Mouse (Mus musculus) kidney, embryonic 14.5 days (tissue): ENCODE measurements at regions not wholly inside any gene's neighbourhood (a gene's known extent, or its start where the extent isn't known, plus 50 kb on each side); places are given as distances from the start of the nearest gene placed in this dataset.
A peak's percentile ranks its signal among the peaks of the same experiment; 100 is the strongest.

Experiments
- ATAC-seq: fragments of 200-750 bp; cut with Nextera tagmentation; 2 replicates; pipeline ENCODE4 v1.8.0; 2017; ENCODE audit warnings: moderate number of reproducible peaks, mild to moderate bottlenecking, moderate TSS enrichment, moderate library complexity; ENCODE audit not compliant: low FRiP score, low TSS enrichment
- H3K27ac ChIP-seq: fragments of 300-500 bp; sonication (generic); 2 replicates; pipeline ENCODE4 v1.5.1; 2014; ENCODE audit warnings: low read depth, mild to moderate bottlenecking, low read length, moderate library complexity, mixed read lengths
- H3K27me3 ChIP-seq: fragments of 300-500 bp; sonication (generic); 2 replicates; pipeline ENCODE4 v1.6.1; 2014; ENCODE audit warnings: mild to moderate bottlenecking, low read length; ENCODE audit not compliant: control insufficient read depth, insufficient read depth
- H3K36me3 ChIP-seq: fragments of 300-500 bp; sonication (generic); 2 replicates; pipeline ENCODE4 v1.6.1; 2014; ENCODE audit warnings: low read length, mixed read lengths; ENCODE audit not compliant: control insufficient read depth, insufficient read depth
- H3K4me1 ChIP-seq: fragments of 300-500 bp; sonication (generic); 2 replicates; pipeline ENCODE4 v1.6.1; 2014; ENCODE audit warnings: low read length, mixed read lengths; ENCODE audit not compliant: control insufficient read depth, insufficient read depth
- H3K4me2 ChIP-seq: fragments of 300-500 bp; sonication (generic); replicated peaks from 2 replicates; pipeline ENCODE4 v1.6.1; 2014; ENCODE audit warnings: low read depth, mild to moderate bottlenecking, low read length
- H3K4me3 ChIP-seq: fragments of 300-500 bp; sonication (generic); 2 replicates; pipeline ENCODE4 v1.5.1; 2014; ENCODE audit warnings: mild to moderate bottlenecking, low read length
- H3K9ac ChIP-seq: fragments of 300-500 bp; sonication (generic); 2 replicates; pipeline ENCODE4 v1.6.1; 2014; ENCODE audit warnings: low read depth, mild to moderate bottlenecking, low read length, moderate library complexity
- H3K9me3 ChIP-seq: fragments of 300-500 bp; sonication (generic); 2 replicates; pipeline ENCODE4 v1.6.1; 2016; ENCODE audit warnings: low read length; ENCODE audit not compliant: control insufficient read depth
- WGBS: fragments of 180-500 bp; shearing (Covaris S2); extraction: QIAGEN DNeasy Blood & Tissue Kit; methylation state at CpG from one replicate; pipeline ENCODE4 v1.1.7; 2014; 5-methylcytosine and 5-hydroxymethylcytosine counted together

DNA sequence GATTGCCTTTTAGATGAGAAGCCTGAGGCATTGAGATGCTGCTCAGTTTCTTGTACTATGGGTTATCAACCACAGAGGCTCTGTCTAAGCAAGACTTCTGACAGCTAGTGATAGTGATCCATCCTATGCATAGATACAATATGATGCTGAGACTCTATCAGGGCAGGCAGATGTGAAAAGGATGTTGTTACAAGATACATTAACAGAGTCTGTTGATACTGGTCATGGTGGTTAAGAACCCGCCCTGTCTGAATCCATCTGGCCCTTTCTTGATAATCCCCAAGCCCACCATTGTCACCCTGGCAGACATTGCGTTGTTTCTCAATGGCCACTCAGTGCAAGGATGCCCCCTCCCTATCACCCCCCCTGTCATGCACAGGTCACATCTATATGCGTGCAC is 327.8 kb upstream of the Camk1g start:
- Histone ChIP-seq H3K4me1 (0 out of 2 replicates have a peak, but pooled peaks cover 2% of the 10 kb centered on the region), H3K9me3 (no peaks in the 10 kb centered on the region; the same call in 1 of the 2 replicates), H3K4me3 (no peak overlapping the region), H3K27me3 (no peaks in the 10 kb centered on the region), H3K36me3 (no peaks in the 10 kb centered on the region), H3K27ac (no peak overlapping the region), H3K9ac (no peak overlapping the region), H3K4me2 (no peak overlapping the region)
- 85% methylated on average over 3 of the region's 3 CpGs for WGBS
- no peak for ATAC-seq

DNA sequence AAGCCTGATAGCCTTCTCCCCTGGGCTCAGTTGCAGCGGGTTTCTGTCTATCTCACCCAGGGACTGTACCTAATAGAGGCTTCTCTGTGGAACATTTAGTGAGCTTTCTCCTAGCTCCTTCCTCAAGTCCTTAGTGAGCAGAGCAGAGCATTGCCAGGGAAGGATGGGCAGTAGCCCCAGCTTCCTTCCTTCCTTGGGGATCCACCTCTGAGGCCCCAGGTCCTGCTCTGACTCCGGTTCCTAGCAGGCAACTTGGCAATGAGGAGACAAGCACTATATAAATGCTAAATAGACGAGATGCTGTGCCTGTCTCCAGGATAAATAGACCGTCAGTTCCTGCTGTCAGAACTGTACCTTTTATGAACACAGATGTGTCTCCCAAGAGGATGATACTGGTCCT is 326.9 kb upstream of the Camk1g start:
- Histone ChIP-seq H3K36me3 (no peaks in the 10 kb centered on the region), H3K4me1 (no peaks in the 10 kb centered on the region), H3K4me3 (no peak overlapping the region), H3K9me3 (no peaks in the 10 kb centered on the region; the same call in 1 of the 2 replicates), H3K9ac (no peak overlapping the region), H3K27me3 (no peaks in the 10 kb centered on the region), H3K27ac (no peak overlapping the region), H3K4me2 (no peak overlapping the region)
- 56% methylated on average over 4 of the region's 4 CpGs for WGBS
- ATAC-seq: no peak

DNA sequence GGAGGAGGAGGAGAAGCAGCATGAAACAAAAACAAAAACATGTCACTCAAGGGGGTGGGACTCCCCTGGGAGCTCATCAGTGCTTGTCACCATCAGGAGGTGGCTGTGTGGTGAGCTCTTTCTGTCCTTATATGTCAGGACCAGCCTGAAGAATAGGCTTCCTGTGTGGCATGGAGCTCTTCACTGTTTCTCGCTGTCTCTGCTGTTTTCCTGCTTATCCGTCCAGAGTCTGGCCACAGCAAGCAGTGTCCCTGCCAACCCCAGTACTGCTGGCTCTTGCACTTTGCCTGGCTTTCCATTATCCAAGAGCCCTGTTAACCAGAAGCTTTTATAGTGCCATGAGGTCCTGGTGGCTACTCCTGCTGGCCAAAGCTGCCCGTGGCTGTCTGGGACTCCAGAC is 322.9 kb upstream of the Camk1g start:
- H3K9ac ChIP-seq: no peak overlapping the region
- H3K9me3 ChIP-seq: no peaks in the 10 kb centered on the region; the same call in 1 of the 2 replicates
- 25% methylated on average over 3 of the region's 3 CpGs for WGBS
- H3K36me3 ChIP-seq: no peaks in the 10 kb centered on the region
- no peak overlapping the region for H3K27ac ChIP-seq
- no peak for ATAC-seq
- no peaks in the 10 kb centered on the region for H3K4me1 ChIP-seq
- no peaks in the 10 kb centered on the region for H3K27me3 ChIP-seq
- H3K4me2 ChIP-seq: no peak overlapping the region
- H3K4me3 ChIP-seq: no peak overlapping the region

DNA sequence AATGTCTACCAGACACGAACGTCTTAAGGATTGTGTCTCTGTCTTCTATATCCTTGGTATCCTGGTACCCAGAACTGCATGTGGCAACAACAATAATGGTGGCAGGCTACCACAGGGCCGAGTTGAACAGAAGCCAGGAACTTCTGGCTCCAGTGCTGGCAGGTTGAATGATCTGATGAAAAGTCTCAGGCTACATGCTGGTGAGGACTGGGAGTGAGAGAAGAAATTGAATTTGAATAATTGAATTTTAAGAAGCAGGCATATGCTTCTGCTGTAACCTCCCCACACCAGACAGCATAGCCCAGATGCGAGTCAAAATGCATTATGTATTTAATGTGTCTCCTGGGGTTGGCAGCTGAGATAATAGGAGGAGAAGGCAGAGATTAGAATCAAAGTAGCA is 319.5 kb upstream of the Camk1g start:
- WGBS: 75% methylated on average over 4 of the region's 4 CpGs
- Histone ChIP-seq H3K9me3 (no peaks in the 10 kb centered on the region), H3K27me3 (no peaks in the 10 kb centered on the region), H3K27ac (no peak overlapping the region), H3K4me3 (no peak overlapping the region), H3K4me1 (no peaks in the 10 kb centered on the region), H3K4me2 (no peak overlapping the region), H3K9ac (no peak overlapping the region), H3K36me3 (no peaks in the 10 kb centered on the region)
- ATAC-seq: no peak

DNA sequence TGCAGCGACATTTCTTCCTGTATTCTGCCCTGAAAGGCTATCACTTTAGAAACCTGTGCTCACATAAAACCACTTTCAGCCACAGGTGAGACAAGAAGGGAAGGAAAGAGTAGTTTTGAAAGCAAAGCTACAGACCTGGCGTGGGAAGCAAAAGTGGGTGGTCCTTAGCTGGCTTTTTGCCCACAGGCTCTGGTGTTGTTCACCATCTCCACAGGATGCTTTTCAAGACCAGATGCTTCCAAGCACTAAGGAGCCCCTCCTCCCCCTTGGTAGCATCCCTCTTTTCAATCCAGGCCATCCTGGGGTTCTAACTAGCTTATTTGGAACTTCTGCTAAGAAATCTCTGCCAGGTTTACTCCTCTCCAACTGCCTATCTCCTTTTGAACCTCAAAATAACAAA is 312.8 kb upstream of the Camk1g start:
- H3K4me1 ChIP-seq: no peaks in the 10 kb centered on the region
- H3K9ac ChIP-seq: no peak overlapping the region
- ATAC-seq: no peak
- H3K9me3 ChIP-seq: no peaks in the 10 kb centered on the region
- H3K36me3 ChIP-seq: no peaks in the 10 kb centered on the region
- WGBS: 52% methylated on average over 2 of the region's 2 CpGs
- no peak overlapping the region for H3K4me2 ChIP-seq
- H3K27ac ChIP-seq: no peak overlapping the region
- no peak overlapping the region for H3K4me3 ChIP-seq
- no peaks in the 10 kb centered on the region for H3K27me3 ChIP-seq

DNA sequence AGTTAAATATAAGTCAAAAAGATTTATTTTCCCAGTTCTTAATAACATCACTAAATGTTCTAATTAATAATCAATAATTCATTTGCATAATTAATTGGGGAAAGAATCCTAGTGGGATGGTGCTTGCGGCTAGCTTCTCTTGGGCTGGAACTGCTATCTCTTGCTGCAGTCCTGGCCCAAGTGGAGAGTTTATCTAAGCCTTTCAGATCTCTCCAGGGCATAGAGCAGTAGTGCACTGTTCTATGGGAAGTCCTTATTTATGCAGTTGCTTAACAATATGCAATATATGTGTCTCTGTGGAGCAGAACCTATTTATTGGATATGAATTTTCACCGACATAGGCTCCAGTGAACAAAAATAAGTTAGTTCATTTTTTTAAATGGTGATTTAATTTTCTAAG is 308.4 kb upstream of the Camk1g start:
- Histone ChIP-seq H3K27ac (no peak overlapping the region), H3K36me3 (no peaks in the 10 kb centered on the region), H3K4me2 (no peak overlapping the region), H3K9me3 (no peaks in the 10 kb centered on the region), H3K9ac (no peak overlapping the region), H3K4me3 (no peak overlapping the region), H3K4me1 (no peaks in the 10 kb centered on the region), H3K27me3 (no peaks in the 10 kb centered on the region)
- ATAC-seq: no peak
- 94% methylated on average over 2 of the region's 2 CpGs for WGBS

DNA sequence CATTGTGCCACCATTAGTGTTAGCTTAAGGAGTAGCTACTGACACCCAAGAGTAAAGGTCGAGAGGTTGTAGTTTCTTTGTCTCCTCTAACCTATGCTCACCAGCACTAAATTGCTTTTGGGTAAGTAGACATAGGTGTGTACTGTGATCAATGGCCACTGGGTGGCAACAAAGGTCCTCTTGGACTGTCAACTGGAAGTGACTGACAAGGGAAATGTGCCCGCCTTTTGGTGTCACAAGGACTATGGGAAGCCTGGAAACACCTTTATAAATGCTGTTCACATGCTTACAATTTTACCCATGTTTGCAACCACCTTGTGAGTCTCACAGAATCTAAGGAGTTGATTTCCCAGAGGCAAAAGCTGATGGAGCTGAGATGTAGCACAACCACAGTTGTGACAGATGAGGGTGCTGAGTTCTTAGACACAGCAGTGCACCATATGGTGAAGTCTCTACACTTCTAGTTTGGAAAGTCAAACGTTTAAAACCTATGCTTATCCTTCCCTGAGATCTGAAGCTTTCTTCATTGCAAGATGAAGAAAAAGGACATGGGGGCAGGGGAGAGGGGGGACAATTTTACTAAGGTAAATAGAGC is 303.2 kb upstream of the Camk1g start:
- no peak overlapping the region for H3K27ac ChIP-seq
- 40% methylated on average over 3 of the region's 3 CpGs for WGBS
- H3K27me3 ChIP-seq: no peaks in the 10 kb centered on the region
- H3K4me1 ChIP-seq: 0 out of 2 replicates have a peak, but pooled peaks cover 5% of the 10 kb centered on the region
- H3K36me3 ChIP-seq: no peaks in the 10 kb centered on the region
- H3K9me3 ChIP-seq: no peaks in the 10 kb centered on the region
- H3K9ac ChIP-seq: no peak overlapping the region
- no peak overlapping the region for H3K4me3 ChIP-seq
- peak; percentile 59; the same call in 1 of the 2 replicates for ATAC-seq
- H3K4me2 ChIP-seq: no peak overlapping the region

DNA sequence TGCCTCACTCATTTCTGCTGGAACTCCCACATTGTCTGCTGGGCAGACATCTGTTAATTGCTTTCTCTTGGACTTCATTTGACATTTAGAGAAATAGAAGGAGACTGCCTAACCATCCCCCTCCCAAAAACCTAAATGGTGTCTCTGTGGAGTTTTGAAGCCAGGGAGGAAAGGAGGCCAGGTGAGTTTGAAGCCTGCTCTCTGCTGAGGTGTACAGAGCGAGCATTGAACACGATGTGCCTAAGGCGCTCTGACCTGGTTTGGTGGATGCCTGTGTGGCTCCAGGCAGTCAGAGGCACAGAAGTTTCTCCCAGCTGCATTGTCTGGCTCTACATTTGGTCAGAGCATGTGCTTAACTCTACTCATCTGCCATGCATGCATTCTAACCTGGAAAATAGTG is 302.6 kb upstream of the Camk1g start:
- WGBS: 68% methylated on average over 3 of the region's 3 CpGs
- ATAC-seq: no peak
- no peak overlapping the region for H3K4me3 ChIP-seq
- H3K4me2 ChIP-seq: no peak overlapping the region
- no peaks in the 10 kb centered on the region for H3K27me3 ChIP-seq
- no peak overlapping the region for H3K9ac ChIP-seq
- 0 out of 2 replicates have a peak, but pooled peaks cover 5% of the 10 kb centered on the region for H3K4me1 ChIP-seq
- H3K36me3 ChIP-seq: no peaks in the 10 kb centered on the region
- H3K9me3 ChIP-seq: no peaks in the 10 kb centered on the region
- no peak overlapping the region for H3K27ac ChIP-seq

DNA sequence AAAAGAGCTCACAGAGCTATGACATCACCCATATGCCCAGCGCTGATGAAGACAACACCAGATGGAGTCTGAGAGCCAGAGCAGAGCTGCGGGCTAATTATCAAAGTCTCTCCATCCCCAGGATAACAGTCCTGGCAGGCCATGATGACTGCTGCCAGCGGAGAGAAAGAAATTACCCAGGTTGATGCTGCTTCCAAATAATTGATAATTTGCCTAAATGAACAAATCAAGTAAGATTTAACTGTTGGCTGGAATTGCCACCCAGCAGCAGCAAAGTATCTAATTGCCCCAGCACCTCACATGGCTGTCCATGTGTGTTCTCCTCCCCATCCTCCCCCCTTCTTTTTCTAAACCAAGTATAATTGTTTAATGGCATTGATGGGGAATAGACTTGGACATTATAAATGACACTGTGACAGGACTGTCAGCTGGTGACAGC is 301.7 kb upstream of the Camk1g start:
- Histone ChIP-seq H3K9ac (no peak overlapping the region), H3K4me2 (no peak overlapping the region), H3K4me1 (0 out of 2 replicates have a peak, but pooled peaks cover 5% of the 10 kb centered on the region), H3K27ac (no peak overlapping the region), H3K9me3 (no peaks in the 10 kb centered on the region), H3K27me3 (no peaks in the 10 kb centered on the region), H3K36me3 (no peaks in the 10 kb centered on the region), H3K4me3 (no peak overlapping the region)
- no peak for ATAC-seq
- WGBS: 76% methylated on average over 3 of the region's 3 CpGs
